Mouse (Mus musculus) ES-E14 (cell line): ENCODE measurements around the gene Arsb. TPM values are rescaled to one million over a fixed set of nuclear protein-coding genes. Genes with fewer than 3 reads are reported as not detected.

Experiments used
- DNase-seq: peaks from one replicate; pipeline ENCODE4 v3.0.0-alpha.2; 2013; ENCODE audit warnings: low read depth, low spot score
- H3K27ac ChIP-seq: 2 replicates; pipeline ENCODE4 v1.5.1; 2012; ENCODE audit warnings: low read depth, mild to moderate bottlenecking, low read length, moderate library complexity, mixed read lengths; ENCODE audit not compliant: poor library complexity, insufficient read depth, severe bottlenecking
- H3K36me3 ChIP-seq: 2 replicates; pipeline ENCODE4 v1.6.1; 2012; ENCODE audit warnings: mild to moderate bottlenecking, low read length, moderate library complexity, mixed read lengths; ENCODE audit not compliant: control insufficient read depth, poor library complexity, insufficient read depth, severe bottlenecking
- H3K4me1 ChIP-seq, 2 experiments: fragments of 150-350 bp in 1 of 2; sonication (generic) in 1 of 2; 2 replicates each; pipeline ENCODE4 v1.6.1; 2012; ENCODE audit warnings: low read length in 2 of 2, mild to moderate bottlenecking in 1 of 2, mixed read lengths in 1 of 2; ENCODE audit not compliant: control insufficient read depth in 2 of 2, insufficient read depth in 2 of 2, poor library complexity in 1 of 2
- H3K4me3 ChIP-seq, 2 experiments: fragments of 150-350 bp in 1 of 2; sonication (generic) in 1 of 2; 2 replicates each; pipeline ENCODE4 v1.5.1; 2012; ENCODE audit warnings: low read length in 2 of 2, low read depth in 1 of 2, mild to moderate bottlenecking in 1 of 2, mixed read lengths in 1 of 2; ENCODE audit not compliant: insufficient read depth in 1 of 2, poor library complexity in 1 of 2, severe bottlenecking in 1 of 2
- H3K9ac ChIP-seq: 2 replicates; pipeline ENCODE4 v1.6.1; 2012; ENCODE audit warnings: low read depth, mild to moderate bottlenecking, low read length, mixed read lengths; ENCODE audit not compliant: poor library complexity, insufficient read depth, severe bottlenecking
- H3K9me3 ChIP-seq: fragments of 150-350 bp; sonication (generic); 2 replicates; pipeline ENCODE4 v1.6.1; 2012; ENCODE audit warnings: low read depth, mild to moderate bottlenecking, low read length; ENCODE audit not compliant: control insufficient read depth, insufficient read depth
- CHD2 ChIP-seq: IDR thresholded peaks from 2 replicates; pipeline ENCODE4 v1.6.1; 2014; ENCODE audit warnings: mild to moderate bottlenecking, low read depth, low read length, inconsistent platforms
- HCFC1 ChIP-seq: IDR thresholded peaks from 2 replicates; pipeline ENCODE4 v1.6.1; 2012; ENCODE audit warnings: low read length, inconsistent platforms, borderline replicate concordance; ENCODE audit not compliant: insufficient read depth
- MAFK ChIP-seq: IDR thresholded peaks from 2 replicates; pipeline ENCODE4 v1.6.1; 2014; ENCODE audit warnings: mild to moderate bottlenecking, low read depth, low read length, inconsistent platforms; ENCODE audit not compliant: insufficient read depth
- ZC3H11A ChIP-seq: IDR thresholded peaks from 2 replicates; pipeline ENCODE4 v1.6.1; 2012; ENCODE audit warnings: low read depth, mild to moderate bottlenecking, inconsistent platforms, low read length, borderline replicate concordance
- ZNF384 ChIP-seq: IDR thresholded peaks from 2 replicates; pipeline ENCODE4 v1.6.1; 2012; ENCODE audit warnings: low read depth, low read length, inconsistent platforms
- in situ Hi-C, 2 experiments: fragments of 600-800 bp; cut with MboI; formaldehyde crosslinking; loops; one replicate each; pipeline ENCODE4 v1.15.1; 2025; ENCODE audit warnings: low sequenced_read_pairs in 2 of 2, inconsistent platforms in 1 of 2; ENCODE audit not compliant: unreplicated experiment in 2 of 2
- total RNA-seq: library from RNA; depleted of rRNA; stranded (reverse); fragments of 300-350 nt; gene quantifications from 2 replicates; pipeline ENCODE4 v1.2.3, GENCODE M21; 2012

The Arsb gene
- total RNA-seq, 1 experiment = 1.1 TPM

- Histone ChIP-seq H3K9me3 (no peaks in the 10 kb centered on the region), H3K4me3 (no peak overlapping the region), H3K36me3 (no peaks in the 10 kb centered on the region), H3K9ac (no peak overlapping the region), H3K27ac (no peak overlapping the region), H3K4me1 (no peaks in the 10 kb centered on the region)
- DNase-seq = no peak
- TF ChIP-seq HCFC1 (no peak), CHD2 (no peak), ZC3H11A (no peak), ZNF384 (no peak), MAFK (no peak)
- in situ Hi-C loops = no loop called here
Measured at GRCm38 (mm10) chr13:93756674-93757073, 14.8 kb upstream of the Arsb start.

GRCm38 (mm10) chr13:93757514-93757913, 13.9 kb upstream of the Arsb start:
- H3K27ac ChIP-seq = no peak overlapping the region
- H3K9me3 ChIP-seq = no peaks in the 10 kb centered on the region
- no peak overlapping the region for H3K9ac ChIP-seq
- in situ Hi-C loops = no loop called here
- no peak for DNase-seq
- TF ChIP-seq ZNF384 (no peak), MAFK (no peak), HCFC1 (no peak), ZC3H11A (no peak), CHD2 (no peak)
- H3K36me3 ChIP-seq = no peaks in the 10 kb centered on the region
- no peak overlapping the region for H3K4me3 ChIP-seq
- no peaks in the 10 kb centered on the region for H3K4me1 ChIP-seq

- H3K27ac ChIP-seq = no peak overlapping the region
Measured at GRCm38 (mm10) chr13:93758149-93758898, 13.1 kb upstream of the Arsb start.

GRCm38 (mm10) chr13:93761831-93762230, 9.6 kb upstream of the Arsb start:
- TF ChIP-seq ZC3H11A (no peak), HCFC1 (no peak), CHD2 (no peak), ZNF384 (no peak), MAFK (no peak)
- H3K4me1 ChIP-seq = no peaks in the 10 kb centered on the region
- H3K36me3 ChIP-seq = no peaks in the 10 kb centered on the region
- H3K9me3 ChIP-seq = no peaks in the 10 kb centered on the region
- DNase-seq = no peak
- in situ Hi-C loops = no loop called here
- H3K4me3 ChIP-seq = no peak overlapping the region
- H3K27ac ChIP-seq = no peak overlapping the region
- H3K9ac ChIP-seq = no peak overlapping the region

More at GRCm38 (mm10) chr13:93758149-93758898, 13.1 kb upstream of the Arsb start:
- H3K4me1 ChIP-seq = no peaks in the 10 kb centered on the region
- no peak overlapping the region for H3K4me3 ChIP-seq
- TF ChIP-seq CHD2 = no peak
- no peak for TF ChIP-seq ZC3H11A
- no peak for TF ChIP-seq MAFK
- no peak for TF ChIP-seq HCFC1
- no peak for TF ChIP-seq ZNF384
- in situ Hi-C loops = no loop called here
- no peaks in the 10 kb centered on the region for H3K9me3 ChIP-seq
- no peaks in the 10 kb centered on the region for H3K36me3 ChIP-seq
- no peak overlapping the region for H3K9ac ChIP-seq
- DNase-seq = no peak

- Histone ChIP-seq H3K36me3 (no peaks in the 10 kb centered on the region), H3K4me1 (no peaks in the 10 kb centered on the region), H3K9me3 (no peaks in the 10 kb centered on the region), H3K9ac (no peak overlapping the region), H3K4me3 (no peak overlapping the region), H3K27ac (no peak overlapping the region)
- TF ChIP-seq MAFK = no peak
- no peak for TF ChIP-seq CHD2
- no peak for TF ChIP-seq HCFC1
- TF ChIP-seq ZC3H11A = no peak
- TF ChIP-seq ZNF384 = no peak
- no peak for DNase-seq
- in situ Hi-C loops = no loop called here
Measured at GRCm38 (mm10) chr13:93762879-93763278, 8.6 kb upstream of the Arsb start.
